Mouse (Mus musculus) megakaryocyte, embryonic 14.5 days (primary cell): Measurements from ENCODE around the gene Trmt1. TPM values are rescaled to one million over a fixed set of nuclear protein-coding genes. Genes with fewer than 3 reads are reported as not detected.

Experiments used
- H3K27me3 ChIP-seq: replicated peaks from 2 replicates; pipeline ENCODE3; 2012; ENCODE audit warnings: inconsistent platforms
- H3K36me3 ChIP-seq: replicated peaks from 2 replicates; pipeline ENCODE3; 2012; ENCODE audit warnings: low read length, inconsistent platforms, mixed read lengths
- H3K4me1 ChIP-seq: 2 replicates; pipeline ENCODE4 v1.6.1; 2012; ENCODE audit warnings: inconsistent platforms
- H3K4me3 ChIP-seq: replicated peaks from 2 replicates; pipeline ENCODE3; 2012; ENCODE audit warnings: moderate library complexity, mild to moderate bottlenecking, inconsistent platforms
- H3K9me3 ChIP-seq: 2 replicates; pipeline ENCODE4 v1.6.1; 2012; ENCODE audit warnings: inconsistent platforms
- FLI1 ChIP-seq: IDR thresholded peaks from 2 replicates; pipeline ENCODE4 v1.6.1; 2012; ENCODE audit warnings: low read length, inconsistent platforms, mixed read lengths
- GATA1 ChIP-seq: IDR thresholded peaks from 3 replicates; pipeline ENCODE4 v1.6.1; 2012; ENCODE audit warnings: mixed read lengths, low read length, inconsistent platforms, borderline replicate concordance
- polyA plus RNA-seq: library from polyadenylated mRNA; stranded (reverse); fragments of >175 nt; gene quantifications from 2 replicates; pipeline ENCODE4 v1.2.3, GENCODE M21; 2012; ENCODE audit warnings: low replicate concordance; ENCODE audit not compliant: insufficient read depth

Gene Trmt1
- polyA plus RNA-seq, 1 experiment: 120 TPM

- no peaks in the 10 kb centered on the region for H3K9me3 ChIP-seq
- peak overlapping the region; percentile 90 for H3K4me3 ChIP-seq
- no peaks in the 10 kb centered on the region for H3K27me3 ChIP-seq
- peaks cover 80% of the 10 kb centered on the region for H3K4me1 ChIP-seq
- no peak for TF ChIP-seq GATA1
- TF ChIP-seq FLI1: no peak
- H3K36me3 ChIP-seq: peaks cover 39% of the 10 kb centered on the region
These were observed 21.3 kb downstream of the Trmt1 start for GRCm38 (mm10) chr8:84707267-84707883.

DNA sequence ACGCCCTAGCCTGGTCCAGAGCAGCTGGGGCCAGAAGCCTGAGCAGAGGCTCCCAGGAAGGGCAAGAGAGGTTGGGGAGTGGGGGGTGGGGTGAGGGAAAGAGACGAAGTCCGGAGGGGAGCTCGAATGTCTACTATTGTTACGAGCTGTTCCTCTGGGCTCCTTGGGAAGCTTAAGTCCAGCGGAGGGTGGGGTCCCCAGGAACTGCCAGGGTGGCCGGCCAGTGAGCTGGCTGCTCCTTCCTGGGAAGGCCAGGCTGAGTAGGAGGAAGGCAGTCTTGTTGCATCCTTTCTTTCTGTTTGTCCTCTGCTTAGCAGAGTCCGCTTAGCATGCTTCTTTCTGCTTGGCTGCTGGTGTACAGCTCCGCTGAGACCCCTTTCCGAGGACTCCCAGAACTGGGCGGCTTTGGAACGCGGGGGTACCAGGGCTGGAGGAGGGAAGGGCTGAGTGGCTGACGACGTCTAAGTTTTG lies 22.0 kb downstream of the Trmt1 start:
- Histone ChIP-seq H3K27me3 (no peaks in the 10 kb centered on the region), H3K36me3 (peaks cover 34% of the 10 kb centered on the region), H3K4me3 (peak overlapping the region; percentile 90), H3K9me3 (no peaks in the 10 kb centered on the region), H3K4me1 (peaks cover 79% of the 10 kb centered on the region)
- TF ChIP-seq GATA1: no peak
- TF ChIP-seq FLI1: no peak

DNA sequence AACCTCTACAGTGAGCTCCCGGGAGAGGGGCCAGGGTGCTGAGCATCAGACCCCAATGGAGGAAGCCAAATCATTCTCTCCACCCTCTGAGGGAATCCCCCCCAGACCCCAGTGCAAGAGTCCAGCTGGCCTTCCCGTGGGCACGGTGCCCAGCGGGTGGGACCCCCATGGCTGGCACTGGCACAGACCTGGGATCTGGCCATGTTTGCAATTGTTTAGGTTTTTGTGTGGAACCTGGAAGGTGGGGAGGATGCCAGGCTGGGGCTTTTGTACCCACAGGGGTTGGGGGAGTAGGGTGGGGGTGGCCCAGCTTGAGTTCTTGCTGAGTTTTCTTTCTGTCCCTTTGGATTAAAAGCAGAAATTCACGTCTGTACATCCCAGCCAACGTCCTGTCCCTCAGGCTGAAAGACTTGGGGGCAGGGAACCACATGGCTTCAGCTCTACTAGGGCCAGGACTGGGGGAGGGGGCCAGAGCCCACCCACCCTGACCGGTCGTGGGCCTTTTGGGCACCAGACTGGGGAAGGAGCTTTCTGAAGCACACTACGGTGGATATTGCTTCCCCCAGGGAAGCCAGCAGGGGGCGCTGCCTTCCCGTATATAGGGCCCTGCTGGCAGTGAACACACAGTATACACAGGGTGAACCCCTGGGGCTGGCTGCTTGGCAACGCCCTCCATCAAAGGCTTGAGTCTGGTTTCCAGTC lies 22.8 kb downstream of the Trmt1 start:
- no peaks in the 10 kb centered on the region for H3K9me3 ChIP-seq
- H3K4me1 ChIP-seq: peaks cover 79% of the 10 kb centered on the region
- peak overlapping the region; percentile 59 for H3K4me3 ChIP-seq
- peaks cover 34% of the 10 kb centered on the region for H3K36me3 ChIP-seq
- TF ChIP-seq FLI1: no peak
- no peak for TF ChIP-seq GATA1
- no peaks in the 10 kb centered on the region for H3K27me3 ChIP-seq

- peaks cover 4% of the 10 kb centered on the region for H3K27me3 ChIP-seq
These were observed 23.8 kb downstream of the Trmt1 start for GRCm38 (mm10) chr8:84709931-84710330.

DNA sequence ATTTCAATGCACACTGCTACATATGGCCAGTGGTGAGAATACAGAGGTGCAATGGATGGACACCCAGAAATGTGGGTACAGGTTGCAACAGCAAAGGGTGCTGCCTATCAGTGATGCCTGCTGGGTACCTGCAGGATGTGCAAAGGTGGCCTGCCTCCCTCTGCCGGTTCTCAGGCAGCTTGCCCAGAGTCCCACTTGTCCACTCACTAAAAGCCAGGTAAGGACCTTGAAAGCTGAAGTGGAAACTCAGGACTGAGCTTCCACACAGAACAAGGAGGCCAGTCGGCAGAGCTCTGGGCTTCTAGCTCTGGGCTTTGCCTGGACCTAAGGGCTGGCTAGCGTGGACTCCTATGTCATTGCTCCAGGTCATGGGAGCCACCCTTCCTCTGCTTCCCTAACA lies 25.2 kb downstream of the Trmt1 start:
- peaks cover 71% of the 10 kb centered on the region for H3K4me1 ChIP-seq
- no peaks in the 10 kb centered on the region for H3K9me3 ChIP-seq
- H3K27me3 ChIP-seq: peaks cover 4% of the 10 kb centered on the region
- peak overlapping the region; percentile 11 for H3K4me3 ChIP-seq
- H3K36me3 ChIP-seq: peaks cover 32% of the 10 kb centered on the region
- no peak for TF ChIP-seq FLI1
- no peak for TF ChIP-seq GATA1

More at GRCm38 (mm10) chr8:84709931-84710330, 23.8 kb downstream of the Trmt1 start:
- TF ChIP-seq FLI1 (no peak), GATA1 (no peak)
- H3K4me1 ChIP-seq: peaks cover 79% of the 10 kb centered on the region
- peaks cover 32% of the 10 kb centered on the region for H3K36me3 ChIP-seq
- no peak overlapping the region for H3K4me3 ChIP-seq
- no peaks in the 10 kb centered on the region for H3K9me3 ChIP-seq

GRCm38 (mm10) chr8:84711933-84712758 lies 26.0 kb downstream of the Trmt1 start:
- Histone ChIP-seq H3K4me3 (peak overlapping the region; percentile 71), H3K36me3 (peaks cover 39% of the 10 kb centered on the region), H3K27me3 (peaks cover 7% of the 10 kb centered on the region), H3K4me1 (peaks cover 62% of the 10 kb centered on the region), H3K9me3 (no peaks in the 10 kb centered on the region)
- TF ChIP-seq FLI1: no peak
- TF ChIP-seq GATA1: no peak

GRCm38 (mm10) chr8:84712759-84713120 lies 26.6 kb downstream of the Trmt1 start:
- peaks cover 9% of the 10 kb centered on the region for H3K27me3 ChIP-seq

DNA sequence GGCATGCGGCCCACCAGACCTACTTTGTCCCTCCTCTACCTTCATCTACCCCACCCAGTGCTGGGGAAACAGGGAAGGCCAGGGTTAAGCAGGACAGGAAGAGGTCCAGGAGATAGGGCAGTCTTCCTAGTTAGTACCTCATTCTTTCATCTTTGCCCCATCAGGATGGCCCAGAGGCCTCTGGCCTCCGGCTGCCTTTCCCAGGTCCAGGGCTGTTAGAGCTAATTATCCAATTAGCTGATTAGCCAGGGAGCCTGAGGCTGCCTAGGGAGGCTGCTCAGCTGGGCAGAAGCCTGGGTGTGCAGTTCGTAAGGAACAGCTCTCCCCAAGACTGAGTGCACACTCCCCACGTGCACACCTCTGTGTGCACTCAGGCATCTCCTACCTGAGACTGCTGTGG lies 27.3 kb downstream of the Trmt1 start:
- Histone ChIP-seq H3K27me3 (peaks cover 9% of the 10 kb centered on the region), H3K9me3 (no peaks in the 10 kb centered on the region), H3K36me3 (peaks cover 49% of the 10 kb centered on the region), H3K4me3 (peak overlapping the region; percentile 1), H3K4me1 (peaks cover 50% of the 10 kb centered on the region)
- TF ChIP-seq GATA1: no peak
- no peak for TF ChIP-seq FLI1

More at GRCm38 (mm10) chr8:84712759-84713120, 26.6 kb downstream of the Trmt1 start:
- Histone ChIP-seq H3K9me3 (no peaks in the 10 kb centered on the region), H3K36me3 (peaks cover 45% of the 10 kb centered on the region), H3K4me3 (no peak overlapping the region), H3K4me1 (peaks cover 56% of the 10 kb centered on the region)
- TF ChIP-seq FLI1 (no peak), GATA1 (no peak)

- Histone ChIP-seq H3K9me3 (no peaks in the 10 kb centered on the region), H3K4me1 (peaks cover 51% of the 10 kb centered on the region), H3K27me3 (peaks cover 11% of the 10 kb centered on the region), H3K36me3 (peaks cover 57% of the 10 kb centered on the region), H3K4me3 (no peak overlapping the region)
- TF ChIP-seq FLI1 (no peak), GATA1 (no peak)
These were observed 28.1 kb downstream of the Trmt1 start for GRCm38 (mm10) chr8:84714161-84714560.

DNA sequence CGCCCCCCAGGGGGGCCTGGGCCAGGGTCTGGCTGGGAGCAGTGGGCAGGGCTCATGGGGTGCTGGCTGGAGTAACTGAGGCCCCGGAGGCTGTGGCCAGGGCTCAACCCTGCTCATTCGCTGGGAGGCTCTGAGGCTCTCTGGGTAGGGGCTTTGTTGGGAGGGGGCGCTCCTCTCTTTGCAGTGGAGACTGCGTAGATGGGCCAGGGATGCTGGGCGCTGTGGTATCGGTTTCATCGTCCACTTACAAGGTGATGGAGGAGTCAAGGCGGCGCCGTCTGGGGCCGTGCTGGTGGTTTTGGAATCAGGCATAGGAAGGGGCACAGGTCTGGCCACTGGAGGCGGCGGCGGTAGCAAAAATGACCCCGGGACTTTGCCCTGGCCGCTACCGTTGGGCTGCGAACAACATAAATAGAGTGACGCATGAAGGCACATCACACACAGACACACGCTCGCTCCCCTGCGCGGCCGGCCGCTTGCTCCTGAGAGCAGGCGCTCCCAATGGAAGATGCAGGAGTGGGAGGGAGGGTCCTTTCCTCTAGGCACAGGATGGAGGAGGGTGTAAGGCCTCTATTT lies 29.9 kb downstream of the Trmt1 start:
- Histone ChIP-seq H3K27me3 (peaks cover 11% of the 10 kb centered on the region), H3K36me3 (peaks cover 74% of the 10 kb centered on the region), H3K4me1 (peaks cover 58% of the 10 kb centered on the region), H3K4me3 (no peak overlapping the region), H3K9me3 (no peaks in the 10 kb centered on the region)
- TF ChIP-seq FLI1 (no peak), GATA1 (no peak)
